Mouse (Mus musculus): ENCODE measurements at regions not wholly inside any gene's neighbourhood (a gene's known extent, or its start where the extent isn't known, plus 50 kb on each side); places are given as distances from the start of the nearest gene placed in this dataset.
A peak's percentile ranks its signal among the peaks of the same experiment; 100 is the strongest.

DNA sequence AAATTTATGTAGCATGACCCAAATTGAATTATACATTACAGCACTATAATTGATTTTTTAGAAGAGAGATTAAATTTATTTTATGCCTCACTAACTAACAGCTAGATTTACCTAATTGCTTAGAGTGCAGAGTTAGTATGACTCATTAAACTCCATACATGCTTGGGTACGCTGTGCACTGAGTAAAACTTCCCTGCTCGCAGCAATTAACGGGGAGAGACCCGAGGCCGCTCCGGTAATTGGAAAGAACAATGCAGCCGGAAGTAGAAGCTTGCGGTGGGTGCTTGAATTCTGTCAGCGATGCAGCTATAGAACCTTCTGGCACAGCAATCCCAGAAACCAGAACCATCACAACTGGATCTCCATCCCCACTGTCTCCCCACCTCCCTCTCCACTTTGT, 261.8 kb downstream of the Tle3 start:
- DNase-seq (ENCODE audit: low read depth, low spot score) = no peak

DNA sequence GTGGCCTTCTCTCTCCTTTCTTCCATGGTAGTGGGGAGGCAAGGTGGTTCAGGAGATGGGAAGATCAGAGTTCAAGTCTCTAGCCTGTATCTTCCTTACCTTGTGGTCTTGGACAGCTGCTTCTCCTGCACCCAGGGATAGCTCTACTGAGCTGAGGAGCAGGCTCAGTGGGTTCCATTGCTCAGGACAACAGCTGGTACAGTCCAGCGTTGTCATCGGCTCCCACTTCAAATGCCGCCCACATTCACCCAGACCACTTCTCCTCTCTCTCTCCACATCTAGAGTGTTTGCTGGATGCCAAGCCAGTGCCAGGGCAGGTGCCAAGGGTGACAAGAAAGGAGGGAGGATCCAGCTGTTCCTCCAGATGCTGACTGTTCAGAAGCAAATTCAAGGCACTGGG, 260.4 kb downstream of the Tle3 start:
- no peak for DNase-seq (ENCODE audit: low read depth, low spot score)

DNA sequence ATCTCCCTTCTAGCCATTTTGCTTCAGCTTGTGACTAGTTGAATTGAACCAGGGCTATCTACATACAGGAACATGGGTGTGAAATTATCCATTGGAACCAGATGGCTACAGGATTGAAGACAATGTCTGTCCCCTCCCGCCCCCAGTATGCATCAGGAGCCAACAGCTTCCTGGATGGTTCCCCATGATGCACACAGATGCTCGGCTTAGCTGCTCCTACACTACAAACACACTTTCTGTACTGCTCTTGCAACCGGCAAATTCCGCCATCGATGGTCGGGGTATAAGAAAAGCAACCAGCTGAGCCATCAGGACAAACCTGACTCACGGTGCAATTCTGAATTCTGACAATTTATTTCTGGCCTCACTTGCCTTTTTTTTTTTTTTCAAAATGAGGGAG, 258.9 kb downstream of the Tle3 start:
- no peak for DNase-seq (ENCODE audit: low read depth, low spot score)

DNA sequence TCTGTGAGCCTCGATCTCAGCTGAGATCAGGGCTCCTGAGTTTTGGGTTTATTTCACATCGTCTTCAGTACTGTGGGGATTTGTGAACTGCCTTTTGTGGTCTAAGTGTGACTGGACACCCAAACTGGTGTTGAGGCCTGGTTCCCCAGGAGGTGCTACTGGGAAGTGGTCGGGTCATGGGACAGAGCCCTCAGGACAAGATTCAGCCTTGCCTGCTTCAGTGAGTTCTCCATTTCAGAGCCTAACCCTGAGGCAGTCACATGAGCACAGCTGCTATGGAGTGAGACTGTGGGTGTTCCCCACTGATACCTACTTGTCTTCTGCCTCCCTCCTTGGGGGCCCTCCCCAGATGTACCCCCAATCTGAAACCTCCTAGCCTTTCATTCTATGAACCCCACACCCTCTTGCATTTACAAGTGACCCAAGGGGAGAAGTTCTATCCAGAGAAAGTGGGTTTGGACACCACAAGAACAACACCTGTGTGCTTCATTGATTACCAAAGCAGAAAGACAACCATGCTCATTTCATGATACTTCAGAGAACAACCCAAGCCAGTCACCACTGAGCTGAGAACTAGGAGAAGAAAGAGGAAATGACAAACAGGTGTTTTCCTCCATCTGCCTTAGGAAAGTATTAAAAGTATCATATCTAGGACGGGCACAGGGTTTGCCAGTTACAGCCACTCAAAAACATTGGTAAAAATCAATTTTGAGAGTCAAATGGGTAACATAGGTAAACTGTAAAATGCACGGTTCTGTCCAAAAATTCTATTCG, 255.8 kb downstream of the Tle3 start:
- DNase-seq (ENCODE audit: low read depth, low spot score) = no peak

DNA sequence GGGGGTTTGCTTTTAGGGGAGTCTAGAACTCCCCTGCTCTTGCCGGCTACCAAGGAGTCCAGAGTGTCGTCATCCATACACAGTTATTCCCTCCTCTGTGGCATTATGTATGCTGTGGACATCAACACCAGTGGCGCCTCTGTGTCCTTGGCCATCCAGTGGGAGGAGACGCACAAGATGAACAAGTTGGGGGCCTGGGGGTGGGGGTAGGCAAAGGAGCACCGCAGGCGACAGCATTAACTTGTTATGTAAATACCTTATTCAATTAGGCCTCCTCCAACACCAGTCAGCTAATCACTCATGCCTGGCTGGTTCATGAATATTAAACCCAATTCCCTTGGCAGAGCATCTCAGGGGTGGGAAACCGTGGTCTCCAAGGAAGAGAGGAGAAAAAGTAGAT, 250.8 kb downstream of the Tle3 start:
- DNase-seq (ENCODE audit: low read depth, low spot score) = no peak

DNA sequence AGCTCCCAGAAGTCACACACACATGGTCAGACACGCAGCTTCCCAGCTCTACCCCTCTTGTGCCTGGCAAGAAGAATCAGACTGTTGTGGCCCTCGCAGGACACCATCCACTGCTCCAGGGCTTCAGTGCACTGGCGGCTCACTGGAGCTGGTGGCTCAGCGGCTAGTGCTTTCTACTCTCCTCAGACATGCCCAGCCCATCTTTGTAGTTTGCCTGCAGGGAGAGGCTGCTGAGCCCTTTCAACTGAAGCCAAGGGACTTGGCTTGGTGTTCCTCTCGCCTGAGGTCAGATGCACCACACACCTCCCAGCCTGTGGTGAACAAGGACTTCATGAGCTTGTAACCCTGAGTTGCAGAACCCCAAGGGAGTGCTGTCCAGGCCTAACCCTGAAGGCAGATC, 249.8 kb downstream of the Tle3 start:
- no peak for DNase-seq (ENCODE audit: low read depth, low spot score)

DNA sequence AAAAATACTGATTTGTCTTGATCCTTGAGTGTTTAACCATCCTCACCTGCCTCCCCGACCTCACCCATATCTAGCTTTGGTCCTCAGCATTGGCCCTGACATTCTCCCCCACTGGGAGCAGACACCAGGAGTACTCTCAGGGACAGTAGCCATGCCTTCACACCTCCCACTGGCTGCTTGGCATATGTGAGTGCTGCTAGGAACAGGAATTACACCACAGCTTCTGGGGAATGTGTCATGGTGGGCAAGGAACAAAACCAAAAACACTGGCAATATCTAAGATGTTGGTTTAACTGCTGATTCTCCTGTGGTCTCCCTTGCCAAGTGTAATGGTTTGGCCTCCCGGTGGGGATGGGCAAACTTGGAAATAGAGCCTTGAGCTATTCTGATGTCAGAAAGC, 248.6 kb downstream of the Tle3 start:
- no peak for DNase-seq (ENCODE audit: low read depth, low spot score)

DNA sequence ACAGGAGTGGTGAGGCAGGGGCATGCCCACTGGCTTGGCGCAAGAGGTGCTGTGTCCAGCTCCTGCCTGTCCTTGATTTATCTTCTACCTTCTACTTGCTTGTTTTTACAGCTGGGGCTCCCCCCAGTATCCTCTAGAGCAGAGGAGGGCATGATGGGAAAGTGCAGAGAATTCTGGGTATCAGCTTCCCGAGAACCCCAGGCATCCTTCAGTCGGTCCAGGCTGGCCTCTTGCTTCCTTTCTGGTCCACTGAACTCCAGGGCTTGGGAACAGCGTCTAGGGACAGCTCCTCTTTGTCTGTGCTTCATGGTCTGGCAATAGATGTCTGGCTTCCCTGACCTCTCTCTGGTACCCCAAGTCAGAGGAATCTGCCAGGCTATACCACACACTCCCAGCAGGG, 247.9 kb downstream of the Tle3 start:
- DNase-seq (ENCODE audit: low read depth, low spot score) = no peak

DNA sequence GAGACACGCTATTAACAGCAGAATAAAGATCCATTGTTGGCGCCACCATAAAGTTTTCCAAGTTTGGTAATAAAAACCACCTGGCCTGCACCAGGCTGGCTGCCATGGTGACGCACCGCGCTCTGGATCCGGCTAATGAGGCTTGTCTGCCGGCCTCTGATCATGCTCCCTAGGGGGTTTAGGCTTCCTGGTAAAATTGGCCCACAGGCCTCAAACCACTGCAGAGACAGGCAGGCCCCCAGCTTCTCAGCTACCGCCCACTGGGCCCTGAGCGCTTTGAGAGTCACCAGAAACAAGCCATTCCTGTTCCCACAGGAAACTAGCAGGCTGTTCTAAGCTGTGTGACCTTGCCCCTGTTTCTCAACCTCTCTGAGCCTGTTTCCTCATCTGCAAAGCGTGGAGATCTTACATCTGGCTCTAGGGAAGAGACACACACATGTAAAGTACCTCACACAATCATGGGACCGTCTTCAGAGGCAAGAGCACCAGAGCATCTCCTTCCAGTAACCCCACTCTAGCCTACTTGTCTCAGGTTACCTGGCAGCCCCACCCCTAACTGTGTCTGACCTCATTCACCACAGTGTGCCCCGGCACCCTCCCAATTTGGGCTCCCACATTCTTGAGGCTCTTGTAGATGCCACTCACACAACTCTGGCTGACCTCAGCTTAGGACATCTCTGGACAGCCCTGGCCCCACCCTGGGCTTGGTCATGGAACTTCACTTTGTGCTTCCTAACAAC, 246.5 kb downstream of the Tle3 start:
- peak; percentile 22 for DNase-seq (ENCODE audit: low read depth, low spot score)

DNA sequence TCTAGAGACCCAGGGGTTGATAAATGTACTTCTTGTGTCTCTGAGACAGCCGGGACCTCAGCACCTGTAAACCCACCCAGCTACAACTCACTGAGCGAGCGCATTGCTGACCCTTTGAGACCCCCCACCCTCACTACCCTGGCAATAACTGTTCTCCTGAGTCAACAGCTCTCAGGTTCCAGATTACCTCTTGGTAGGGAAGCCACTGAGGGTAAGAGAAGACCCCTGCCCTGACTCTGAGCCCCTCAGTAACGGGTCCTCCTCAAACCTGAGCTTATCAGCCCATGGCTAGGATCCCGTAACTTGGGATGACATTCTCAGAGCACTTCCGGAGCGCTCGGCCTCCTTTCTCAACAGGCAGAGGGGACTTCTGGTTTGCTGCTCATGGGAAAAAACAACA, 245.8 kb downstream of the Tle3 start:
- DNase-seq (ENCODE audit: low read depth, low spot score) = no peak

DNA sequence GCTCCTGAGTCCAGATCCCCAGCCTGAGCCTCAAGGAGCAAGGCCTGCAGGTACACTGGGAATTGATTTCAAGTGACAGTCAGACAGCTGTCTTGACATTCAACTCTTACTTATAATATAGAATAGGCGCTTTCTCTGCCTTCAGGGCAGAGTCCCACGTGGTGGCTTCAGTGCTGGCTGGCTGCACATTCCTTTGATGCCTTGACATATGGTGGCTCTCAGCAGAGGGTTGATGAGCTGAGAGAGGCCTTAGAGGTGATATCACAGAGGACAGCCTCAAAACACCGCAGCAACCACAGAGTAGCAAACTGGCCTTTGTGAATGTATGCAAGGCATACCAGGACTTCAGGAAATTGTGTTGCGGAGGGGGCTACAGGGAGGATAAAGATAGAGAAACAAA, 243.4 kb downstream of the Tle3 start:
- no peak for DNase-seq (ENCODE audit: low read depth, low spot score)

DNA sequence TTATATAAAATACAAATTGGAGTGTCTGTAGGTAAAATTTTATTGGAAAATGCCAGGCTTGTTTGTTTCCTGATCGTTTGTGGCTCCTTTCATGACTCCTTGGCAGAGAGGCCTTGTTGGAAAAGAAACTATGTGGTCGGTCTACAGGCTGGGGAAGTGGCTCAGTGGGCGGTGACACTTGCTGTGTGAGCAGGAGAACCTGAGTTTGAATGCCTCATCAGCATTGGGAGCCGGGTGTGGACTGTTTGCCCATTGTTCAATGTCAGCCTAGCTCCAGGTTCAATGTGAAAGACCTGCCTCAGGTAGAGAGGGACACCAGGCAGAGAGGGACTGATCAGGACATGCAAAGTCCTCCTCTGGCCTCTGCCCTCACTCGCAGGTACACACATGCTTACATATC, 235.4 kb downstream of the Tle3 start:
- DNase-seq (ENCODE audit: low read depth, low spot score) = peak; percentile 52

DNA sequence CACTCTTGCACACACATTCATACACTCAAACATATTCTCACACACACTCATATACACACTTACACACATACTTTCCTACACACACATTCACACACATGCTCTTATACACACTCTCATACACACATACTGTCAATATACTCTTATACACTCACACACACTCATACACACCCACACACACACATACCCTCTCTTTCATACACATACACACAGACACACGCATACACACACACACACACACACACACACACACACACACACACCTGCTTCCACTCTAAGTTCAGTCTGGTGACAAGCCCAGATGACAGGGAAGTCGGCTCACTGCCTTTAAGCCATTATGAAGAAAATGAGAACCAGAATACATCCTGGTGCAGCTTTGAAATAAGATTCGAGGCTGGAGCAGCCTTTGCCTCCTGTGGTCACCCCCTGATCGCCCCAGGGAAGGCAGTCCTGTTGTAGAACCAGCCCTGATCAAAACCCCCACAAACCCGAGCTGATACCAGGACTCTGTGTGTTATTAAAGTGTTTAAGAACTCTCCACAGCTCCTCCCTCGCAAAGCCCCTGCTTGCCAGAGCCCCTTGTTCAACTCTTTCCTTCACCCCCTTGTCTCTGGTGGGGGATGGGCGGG, 230.3 kb downstream of the Tle3 start:
- DNase-seq (ENCODE audit: low read depth, low spot score) = no peak

DNA sequence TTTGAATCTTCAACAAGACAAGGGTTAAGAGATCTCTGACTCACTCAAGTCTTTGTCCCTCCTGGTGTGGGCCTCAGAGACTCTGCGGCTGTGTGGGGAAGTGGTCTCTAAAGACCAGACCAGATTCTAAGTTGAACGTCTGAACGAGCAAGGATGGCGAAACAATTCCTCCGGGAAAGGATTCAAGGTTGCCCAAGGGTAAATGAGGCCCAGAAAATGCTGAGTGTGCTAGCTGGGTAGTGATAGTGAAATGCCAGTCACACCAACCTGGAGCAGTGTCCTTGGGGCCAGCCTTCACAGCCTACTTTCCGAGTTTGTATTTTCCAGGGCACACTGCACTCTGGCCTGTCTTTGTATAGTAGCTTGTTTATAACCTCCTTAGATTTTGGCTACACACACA, 229.7 kb downstream of the Tle3 start:
- no peak for DNase-seq (ENCODE audit: low read depth, low spot score)

DNA sequence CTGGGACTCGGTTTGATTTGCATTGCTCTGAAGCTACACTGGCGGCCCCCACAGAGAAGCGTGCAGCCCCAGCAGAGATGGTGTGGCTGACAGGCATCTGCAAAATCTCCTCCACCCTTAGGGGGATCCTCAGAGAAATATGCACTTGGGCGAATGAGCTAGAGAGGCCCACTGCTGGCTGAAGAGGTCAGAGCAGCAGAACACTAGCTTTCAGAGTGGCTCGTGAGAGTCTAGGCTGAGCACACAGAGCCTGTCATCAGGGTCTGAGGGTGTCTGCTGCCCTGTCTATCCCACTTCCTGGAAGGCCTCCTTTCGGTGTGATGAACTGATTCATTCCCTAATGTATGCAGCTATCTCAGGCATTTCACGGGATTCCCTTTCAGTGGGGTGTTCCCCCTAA, 225.1 kb downstream of the Tle3 start:
- peak; percentile 77 for DNase-seq (ENCODE audit: low read depth, low spot score)

DNA sequence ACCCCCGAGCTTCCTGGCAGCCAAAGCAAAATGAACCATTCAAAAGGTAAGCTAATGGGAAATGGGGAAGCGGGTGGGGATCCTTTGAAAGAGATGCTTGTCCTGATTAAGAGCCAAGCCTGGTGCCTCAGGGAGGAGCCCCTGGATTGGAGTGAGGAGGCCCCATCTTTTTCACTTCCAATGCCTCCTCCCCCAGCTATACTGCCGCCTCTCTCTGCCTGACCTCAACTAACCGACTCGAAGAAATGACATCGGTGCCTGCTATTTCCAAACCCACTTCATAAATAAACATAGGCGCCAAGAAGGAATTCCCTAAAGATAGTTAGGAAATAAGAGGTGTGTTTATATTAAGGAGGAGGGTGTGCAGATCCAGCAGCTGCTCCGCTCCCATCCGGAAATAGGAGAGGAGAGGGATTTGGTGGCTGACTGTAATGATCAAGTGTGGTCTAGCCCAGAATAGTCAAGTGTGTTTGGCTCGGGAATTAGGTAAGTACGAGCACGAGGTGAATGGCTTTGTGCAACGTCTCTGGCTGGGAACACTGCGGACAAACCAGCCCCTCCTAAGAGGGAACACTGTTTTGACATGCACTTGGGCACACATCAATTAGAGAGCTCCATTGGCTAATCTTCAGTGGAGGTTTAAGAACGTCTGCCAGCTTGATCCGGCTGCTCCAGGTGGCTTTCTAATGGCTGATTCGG, 224.4 kb downstream of the Tle3 start:
- no peak for DNase-seq (ENCODE audit: low read depth, low spot score)

DNA sequence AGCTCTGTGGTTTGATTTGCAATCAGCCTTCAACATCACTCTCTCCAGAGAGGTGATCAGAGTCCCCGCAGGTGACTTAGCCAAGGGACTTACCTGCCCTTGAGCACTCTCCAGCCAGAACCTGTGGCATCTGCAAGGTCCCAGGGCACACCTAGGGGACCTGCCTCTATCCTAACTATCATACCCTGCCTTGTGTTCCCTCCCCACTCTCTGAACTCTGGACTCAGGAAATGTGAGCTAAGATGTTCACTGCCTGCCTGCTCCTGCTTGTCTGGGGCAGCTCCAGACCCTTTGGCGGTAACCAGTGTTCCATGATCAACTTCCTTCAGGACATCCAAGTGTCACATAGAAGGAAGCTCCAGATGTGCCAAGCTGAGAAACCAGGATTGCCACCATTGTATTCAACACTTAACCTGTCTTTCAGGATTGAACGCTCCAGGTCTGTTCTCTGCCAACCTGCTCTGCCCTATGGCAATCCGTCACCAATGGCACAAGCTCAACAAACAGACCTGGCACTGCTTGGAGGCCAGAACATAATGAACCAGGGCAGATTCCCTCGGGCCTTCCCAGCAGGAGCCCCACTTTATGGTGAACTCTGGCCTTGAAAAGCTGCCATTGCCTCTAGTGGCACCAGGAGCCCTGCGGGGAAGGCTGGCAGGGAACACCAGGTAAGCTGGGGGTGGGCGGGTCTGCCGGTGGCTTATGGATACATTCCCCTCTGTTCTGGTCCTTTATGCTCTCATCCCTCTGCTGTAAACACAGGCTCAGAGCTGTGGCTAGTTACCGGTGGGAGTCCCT, 223.2 kb downstream of the Tle3 start:
- no peak for DNase-seq (ENCODE audit: low read depth, low spot score)

DNA sequence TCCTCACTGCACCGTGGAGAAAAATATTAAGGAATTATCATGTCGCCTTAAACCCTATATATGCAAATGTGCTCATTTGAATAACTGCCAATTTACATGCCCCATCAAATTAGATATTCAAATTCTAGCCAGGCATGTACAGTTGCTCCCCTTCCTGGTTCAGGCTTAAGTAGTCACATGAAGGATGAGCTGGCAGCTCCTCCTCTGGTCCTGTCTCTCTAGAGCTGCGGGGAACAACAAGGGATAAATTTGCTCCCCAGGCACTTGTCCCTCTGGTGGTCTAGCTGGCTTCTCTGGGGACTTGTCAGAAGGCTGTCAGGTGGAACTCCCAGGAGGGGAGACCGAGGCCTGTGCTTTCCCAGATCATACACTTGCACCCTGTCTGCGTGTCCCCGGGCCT, 221.8 kb downstream of the Tle3 start:
- DNase-seq (ENCODE audit: low read depth, low spot score) = no peak

DNA sequence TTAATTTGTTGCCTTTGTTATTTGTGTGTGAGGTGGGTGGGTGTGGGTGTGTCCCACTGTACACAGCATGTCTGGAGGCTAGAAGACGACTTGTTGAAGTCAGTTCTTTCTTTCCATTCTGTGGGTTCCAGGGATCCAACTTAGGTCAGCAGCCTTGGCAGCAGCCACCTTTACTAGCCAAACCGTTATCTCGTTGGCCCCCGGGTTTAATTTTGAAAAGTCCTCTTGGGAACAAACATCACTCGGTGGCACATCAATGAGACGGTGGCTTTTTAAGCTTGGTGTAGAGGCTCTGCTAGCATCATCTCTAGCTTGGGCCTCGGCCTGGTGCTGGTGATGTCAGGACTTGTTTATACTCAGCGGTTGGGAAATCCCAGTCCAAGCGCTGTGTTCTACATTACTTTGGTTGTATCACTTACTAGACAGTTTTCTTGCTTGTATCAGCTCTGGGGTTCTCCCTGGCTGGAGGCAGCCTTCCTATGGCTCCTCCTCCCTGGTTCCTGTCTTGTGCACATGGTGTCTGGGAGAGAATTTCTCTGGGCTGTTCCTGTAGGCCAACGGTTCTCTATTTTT, 217.6 kb downstream of the Tle3 start:
- DNase-seq (ENCODE audit: low read depth, low spot score) = no peak

DNA sequence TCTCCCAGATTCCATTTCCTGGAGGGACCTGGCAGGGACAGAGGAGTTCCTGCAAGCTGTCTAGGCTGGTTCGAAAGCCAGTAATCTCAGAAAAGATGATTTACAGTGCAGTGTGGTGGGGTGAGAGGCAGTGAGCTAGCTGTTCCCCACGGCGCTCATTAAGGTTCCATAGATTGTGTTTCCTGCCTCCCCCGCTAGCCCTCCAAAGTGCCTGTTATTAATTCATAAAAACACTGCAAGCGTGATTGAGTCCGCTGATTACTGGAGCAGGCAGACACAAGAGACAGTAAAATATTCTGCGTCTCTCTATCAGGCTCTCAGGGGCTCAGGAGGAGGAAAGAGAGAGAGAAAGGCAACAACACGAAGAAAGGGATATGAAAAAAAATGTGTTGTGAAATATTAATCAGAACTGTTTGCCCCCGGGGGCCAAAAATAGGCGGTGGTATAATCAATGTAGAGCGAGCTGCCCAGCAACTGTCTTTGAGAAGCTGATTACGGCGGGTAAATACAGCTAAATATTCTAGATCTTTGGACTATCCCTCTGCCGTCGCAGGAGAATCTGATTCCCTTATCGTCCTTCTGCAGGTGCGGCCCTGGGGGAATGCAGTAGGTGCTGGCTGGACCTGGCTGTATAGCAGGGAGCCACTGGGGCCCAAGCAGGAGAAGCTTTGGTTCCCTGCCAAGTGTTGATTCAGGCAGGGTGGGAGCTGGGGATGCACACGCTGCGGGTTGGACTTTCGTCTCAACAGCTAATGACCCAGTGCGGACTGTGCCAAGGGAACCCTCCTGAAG, 211.3 kb downstream of the Tle3 start:
- no peak for DNase-seq (ENCODE audit: low read depth, low spot score)

Data from ES-CJ7 (cell line).